Mouse (Mus musculus) layer of hippocampus, postnatal 10 days (tissue): ENCODE results near the gene Kdm4b. TPM values are rescaled to one million over a fixed set of nuclear protein-coding genes. Genes with fewer than 3 reads are reported as not detected.

ENCODE experiments used
- DNase-seq, 2 experiments: peaks; one replicate each; pipeline ENCODE4 v3.0.0; 2021; ENCODE audit warnings: low spot score in 2 of 2
- total RNA-seq, 2 experiments: library from RNA; stranded (reverse); gene quantifications; 2 replicates each; pipeline ENCODE4 v1.2.3; 2021

Kdm4b gene
- total RNA-seq, 2 experiments from 2014 or later, result 85.3 to 87.1 TPM

DNA sequence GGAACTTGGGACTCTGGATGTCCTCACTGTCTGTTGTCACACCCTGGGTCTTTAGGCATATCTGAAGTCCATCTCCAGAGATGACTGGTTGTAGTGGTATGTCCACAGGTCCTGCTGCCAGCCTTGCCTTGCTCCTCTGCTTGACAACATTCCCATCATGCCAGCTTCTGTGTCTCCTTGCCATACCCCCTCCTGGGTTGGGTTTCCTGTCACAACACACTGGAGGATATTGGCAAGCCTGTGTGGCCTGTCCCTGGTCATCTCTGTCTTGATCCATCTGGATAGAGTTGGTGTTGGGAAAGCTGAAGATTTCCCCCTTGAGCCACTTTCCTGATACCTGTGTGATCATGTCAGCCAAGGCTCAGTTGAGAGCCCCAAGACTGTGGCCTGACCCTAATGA, 14.9 kb downstream of the Kdm4b start:
- DNase-seq, result no peak

DNA sequence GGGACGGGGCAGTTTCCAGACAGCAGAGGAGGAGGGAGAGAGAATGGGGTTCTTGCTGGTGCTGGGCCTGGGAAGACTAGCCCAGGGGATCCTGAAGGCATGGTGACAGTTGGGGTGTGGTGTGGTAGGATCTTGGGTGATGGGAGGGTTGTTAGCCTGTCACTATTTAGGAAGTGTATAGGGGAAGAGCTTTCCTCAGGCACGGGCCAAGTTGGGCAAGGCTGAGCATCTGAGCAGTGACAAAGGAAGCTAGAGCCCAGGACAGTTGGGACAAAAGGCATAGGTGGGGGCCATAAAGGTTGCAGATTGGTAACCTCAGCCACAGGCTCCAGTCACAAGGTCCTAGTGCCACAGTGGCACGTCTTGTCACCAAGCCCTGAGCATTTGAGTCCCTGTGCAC, 17.6 kb downstream of the Kdm4b start:
- no peak for DNase-seq

DNA sequence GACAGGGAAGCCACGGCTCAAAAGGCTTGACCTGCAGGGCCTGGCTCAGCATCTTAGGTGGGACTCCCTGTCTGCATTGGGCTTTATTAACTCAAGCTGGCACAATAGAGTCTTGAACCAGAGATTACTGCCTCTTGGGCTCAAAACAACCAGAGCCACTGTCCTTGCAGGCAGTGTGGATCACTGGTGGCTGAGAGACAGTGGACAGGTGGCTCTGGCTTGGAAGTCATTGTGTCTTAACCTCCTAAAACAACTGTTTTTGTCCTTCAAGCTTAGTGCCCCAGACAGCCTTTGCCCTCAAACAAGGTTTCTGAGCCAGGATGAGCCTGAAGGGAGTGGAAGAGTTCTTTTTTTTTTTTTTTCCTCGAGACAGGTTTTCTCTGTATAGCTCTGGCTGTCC, 19.5 kb downstream of the Kdm4b start:
- no peak for DNase-seq

DNA sequence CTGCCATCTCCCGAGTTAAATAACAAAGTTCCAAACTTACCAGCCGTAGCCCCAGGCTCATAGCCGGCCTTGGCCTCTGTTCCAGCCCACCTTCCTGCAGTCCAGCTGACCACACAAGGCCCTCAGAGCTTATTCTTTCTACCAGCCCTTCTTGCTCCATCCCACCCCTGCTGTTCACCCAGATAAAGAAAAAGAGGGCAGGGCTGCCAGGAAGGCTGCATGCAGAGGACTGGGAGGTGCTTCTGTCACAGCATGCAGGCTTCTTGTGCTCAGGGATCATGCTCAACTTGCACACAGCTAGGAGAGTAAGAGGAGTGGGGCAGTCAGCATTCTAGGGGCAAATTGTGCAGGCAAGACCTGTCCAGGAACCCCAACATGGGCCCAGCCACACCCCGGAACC, 22.3 kb downstream of the Kdm4b start:
- DNase-seq, result no peak

DNA sequence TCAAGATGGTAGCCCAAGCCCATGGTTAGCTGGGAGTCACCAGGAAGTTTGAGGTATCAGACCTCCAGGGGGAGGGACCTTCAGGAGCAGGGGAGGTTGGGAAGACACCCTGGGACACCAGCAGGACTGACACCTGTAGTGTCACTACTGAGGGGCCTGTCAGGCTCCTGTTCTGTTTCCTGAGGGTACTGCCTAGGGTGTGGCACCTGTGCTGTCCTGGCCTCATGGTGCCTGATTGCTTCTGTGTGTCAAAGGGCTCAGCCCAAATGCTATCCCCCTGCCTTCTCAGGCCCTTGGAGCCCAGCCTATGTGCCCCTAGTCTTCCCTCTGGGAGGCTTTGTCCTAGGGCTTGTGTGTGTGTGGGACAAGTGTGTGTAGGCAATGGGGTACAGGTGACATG, 22.7 kb downstream of the Kdm4b start:
- DNase-seq, result no peak

DNA sequence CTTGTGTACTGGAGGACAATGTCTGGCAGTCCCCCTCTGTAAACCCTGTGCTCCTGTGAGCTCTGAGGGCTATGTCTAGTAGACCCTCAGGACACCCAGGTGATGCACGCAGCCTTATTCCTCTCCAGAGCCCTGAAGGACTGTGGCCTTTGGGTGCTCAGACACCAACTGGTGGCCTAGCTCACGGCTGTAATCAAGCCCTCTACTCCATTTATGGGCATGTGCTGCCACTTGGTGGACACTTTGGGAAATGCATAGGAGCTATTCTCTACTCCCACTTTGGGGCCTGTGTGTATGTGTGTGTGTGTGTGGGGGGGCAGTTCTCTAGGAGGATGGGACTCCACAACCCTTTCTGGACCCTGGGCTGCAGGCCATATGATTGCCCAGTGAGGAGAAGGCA, 24.8 kb downstream of the Kdm4b start:
- peak; percentile 89 to 90 for DNase-seq

DNA sequence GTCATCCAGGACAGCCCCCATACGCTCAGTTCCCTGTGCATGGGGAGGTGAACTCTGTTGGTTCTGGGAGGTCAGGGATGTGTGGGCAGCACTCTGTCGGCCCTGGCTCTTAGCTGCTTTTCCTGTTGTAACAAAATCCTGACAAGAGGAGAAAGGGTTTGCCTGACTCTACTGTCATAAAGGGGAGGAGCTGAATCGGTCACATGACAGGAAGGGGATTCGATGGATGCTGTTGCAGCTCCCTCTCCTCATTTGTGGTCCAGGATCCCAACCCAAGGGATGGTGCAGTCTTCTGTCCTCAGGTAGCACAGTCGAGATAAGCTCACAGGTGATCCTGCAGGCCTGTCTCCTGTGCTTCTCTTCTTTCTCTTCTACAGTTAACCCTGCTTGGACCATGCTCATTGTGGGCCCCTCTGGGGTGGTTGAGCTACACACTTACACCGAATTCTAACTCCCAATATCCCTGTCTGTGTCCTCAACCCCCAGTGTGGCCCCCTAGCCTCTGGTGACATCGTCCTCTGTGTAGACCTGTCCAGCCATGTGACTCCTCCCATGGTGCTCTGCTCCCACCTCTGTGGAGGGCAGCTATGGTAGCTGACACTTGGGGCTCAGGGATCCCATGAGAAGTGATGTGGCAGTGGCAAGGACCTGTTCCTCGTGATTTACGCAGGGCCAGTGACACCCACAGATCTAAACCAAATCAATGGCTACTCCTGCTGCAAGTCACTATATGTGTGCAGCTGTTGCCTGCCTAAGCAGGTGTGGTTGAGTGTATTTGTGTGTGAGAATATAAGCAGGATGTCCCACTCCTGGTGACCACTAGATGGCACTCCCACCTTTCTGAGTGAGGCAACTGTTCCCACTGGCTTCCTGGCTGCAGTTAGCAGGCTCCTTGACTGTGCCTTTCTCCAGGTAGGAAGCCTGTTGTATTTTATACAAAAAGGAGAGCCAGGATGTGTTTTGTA, 31.3 kb downstream of the Kdm4b start:
- DNase-seq, result peak; percentile 74 to 80

DNA sequence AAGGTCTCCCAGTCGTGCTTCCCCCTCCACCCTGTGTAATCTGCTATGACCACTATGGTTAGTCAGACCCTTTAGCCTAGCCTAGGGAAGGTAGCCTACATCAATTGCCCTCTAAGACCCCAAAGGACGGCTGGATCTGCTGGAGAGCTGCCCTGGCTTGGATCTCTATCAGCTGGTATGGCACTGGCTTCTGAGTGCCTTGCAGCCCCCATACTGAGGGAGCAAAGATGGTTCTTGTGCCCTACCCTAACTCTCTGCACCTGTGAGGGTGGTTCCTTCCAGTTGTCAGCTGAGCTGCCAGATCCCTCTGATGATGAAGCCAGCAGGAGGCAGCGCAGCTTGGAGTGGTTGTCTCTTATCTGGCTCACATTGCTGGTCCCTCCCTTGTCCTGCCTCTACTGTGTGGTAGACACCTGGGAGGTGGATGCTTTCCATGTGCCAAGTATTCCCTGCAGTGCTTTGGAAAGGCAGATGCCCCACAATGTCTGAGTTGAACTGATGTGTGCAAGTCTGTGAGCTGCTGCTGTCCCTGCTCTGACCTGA, 33.4 kb downstream of the Kdm4b start:
- no peak for DNase-seq

DNA sequence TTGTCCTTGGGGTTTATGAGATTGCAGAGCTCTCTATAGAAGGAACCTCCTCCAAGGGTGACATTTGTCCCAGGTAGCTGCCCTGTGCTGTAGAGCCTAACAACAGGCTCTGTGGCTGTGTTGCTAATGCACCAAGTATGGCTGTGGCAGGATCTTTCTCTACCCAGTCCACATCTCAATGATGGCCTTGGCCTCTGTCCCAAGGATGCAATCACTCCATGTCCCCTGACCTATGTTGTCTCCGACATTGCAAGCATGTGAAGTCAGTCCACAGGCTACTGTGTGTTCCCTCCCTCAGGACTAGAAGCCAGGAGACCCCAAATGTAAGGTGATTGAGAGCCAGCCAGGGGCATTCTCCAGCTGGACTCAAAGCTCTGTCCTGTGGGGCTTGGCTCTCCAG, 34.0 kb downstream of the Kdm4b start:
- peak in 1 of 2 experiments; percentile 21 for DNase-seq

DNA sequence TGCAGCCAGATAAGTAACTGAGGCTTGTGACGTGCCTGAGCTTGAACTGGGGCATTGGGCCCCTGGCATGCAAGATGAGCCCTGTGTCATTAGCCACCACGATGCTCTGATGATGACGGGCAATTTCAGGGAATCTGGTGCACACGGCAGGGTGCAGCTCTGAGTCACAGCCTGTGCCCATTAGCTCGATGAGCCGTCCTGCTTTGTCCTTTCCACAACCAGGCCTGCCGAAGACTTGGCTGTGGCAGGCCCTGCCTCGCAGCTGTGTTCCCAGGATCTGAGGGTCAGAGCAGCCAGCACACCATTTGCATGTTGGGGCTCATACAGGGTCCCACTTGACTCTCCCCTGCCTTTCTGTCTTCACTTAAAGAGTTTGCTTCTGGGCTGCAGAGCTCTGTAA, 34.6 kb downstream of the Kdm4b start:
- peak in 1 of 2 experiments; percentile 34 for DNase-seq

DNA sequence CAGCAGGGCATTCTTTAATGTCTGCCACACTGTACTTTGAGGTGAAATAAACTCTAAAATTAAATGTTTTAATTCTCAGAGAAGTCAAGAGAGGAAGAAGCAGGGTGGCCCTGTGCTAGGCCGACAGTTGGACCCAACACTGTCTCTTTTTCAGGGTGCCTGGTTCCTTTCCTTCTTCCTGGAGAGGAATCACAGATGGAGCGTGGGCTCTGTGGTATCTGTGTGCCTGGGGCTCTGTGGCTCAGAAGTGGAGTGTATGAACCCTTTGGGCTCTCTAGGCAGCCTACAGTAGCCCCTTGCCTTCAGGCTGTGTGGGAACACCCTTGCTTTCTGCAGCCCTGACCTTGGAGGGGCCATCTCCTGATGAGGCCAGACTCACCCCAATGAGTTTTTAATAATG, 35.7 kb downstream of the Kdm4b start:
- DNase-seq, result no peak

DNA sequence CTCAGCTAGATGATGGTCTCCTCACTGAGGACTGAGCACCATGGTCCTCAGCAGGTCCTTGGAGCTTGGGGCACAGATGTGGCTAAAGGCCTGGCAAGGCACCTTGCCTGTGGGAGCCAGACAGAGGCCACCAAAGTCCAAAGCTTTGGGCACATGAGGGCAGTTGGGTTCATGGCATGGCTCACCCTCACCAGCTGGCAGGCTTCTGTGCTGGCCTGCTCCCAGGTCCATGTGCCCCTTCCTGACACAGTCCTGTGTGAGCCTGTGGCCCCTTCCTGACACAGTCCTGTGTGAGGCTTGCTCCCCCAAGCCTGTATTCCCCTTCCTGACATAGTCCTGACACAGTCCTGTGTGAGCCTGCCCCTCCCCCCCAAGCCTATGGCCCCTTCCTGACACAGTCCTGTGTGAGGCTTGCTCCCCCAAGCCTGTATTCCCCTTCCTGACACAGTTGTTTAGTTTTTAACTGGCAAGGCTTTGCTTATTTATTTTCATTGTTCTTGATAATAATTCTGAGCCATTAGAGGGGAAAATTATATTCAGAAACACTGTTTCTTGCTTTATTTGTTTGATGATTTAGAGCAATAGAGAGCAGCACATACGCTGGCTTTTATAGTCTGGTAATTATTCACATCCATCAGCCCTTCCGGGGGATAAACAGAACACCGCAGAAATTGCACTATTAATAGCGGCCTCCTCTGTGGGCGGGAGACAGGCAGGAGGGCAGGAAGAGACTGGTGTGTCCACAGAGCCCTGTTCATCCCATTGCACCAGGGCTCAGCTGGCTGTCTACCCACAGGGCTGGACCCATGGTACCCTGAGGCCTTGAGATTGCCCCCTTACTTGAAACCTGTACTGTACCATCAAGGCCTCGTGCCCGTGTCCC, 40.2 kb downstream of the Kdm4b start:
- no peak for DNase-seq

DNA sequence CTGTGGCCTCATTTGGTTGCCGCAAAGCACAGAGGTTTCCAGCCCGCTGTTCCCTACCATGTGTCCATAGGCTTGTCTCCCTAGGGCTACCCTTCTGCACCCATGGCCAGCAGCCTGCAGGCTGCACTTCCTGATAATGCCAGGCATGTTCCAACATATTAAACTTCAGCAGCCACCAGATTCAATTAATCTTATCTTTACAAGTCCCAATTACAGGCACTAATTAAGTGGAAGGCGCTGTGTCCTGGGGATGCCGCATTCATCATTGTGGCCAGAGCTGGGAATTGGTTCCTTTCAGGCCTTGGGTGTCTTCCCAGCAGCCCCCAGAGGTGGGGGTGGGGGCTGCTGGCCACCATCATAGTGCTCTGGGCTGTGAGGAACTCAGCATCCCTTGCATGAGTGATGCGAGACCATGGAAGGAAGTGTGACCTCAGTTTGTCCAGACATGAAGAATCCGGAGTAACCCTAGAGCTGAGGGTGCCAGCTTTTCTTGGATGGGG, 42.5 kb downstream of the Kdm4b start:
- no peak for DNase-seq

DNA sequence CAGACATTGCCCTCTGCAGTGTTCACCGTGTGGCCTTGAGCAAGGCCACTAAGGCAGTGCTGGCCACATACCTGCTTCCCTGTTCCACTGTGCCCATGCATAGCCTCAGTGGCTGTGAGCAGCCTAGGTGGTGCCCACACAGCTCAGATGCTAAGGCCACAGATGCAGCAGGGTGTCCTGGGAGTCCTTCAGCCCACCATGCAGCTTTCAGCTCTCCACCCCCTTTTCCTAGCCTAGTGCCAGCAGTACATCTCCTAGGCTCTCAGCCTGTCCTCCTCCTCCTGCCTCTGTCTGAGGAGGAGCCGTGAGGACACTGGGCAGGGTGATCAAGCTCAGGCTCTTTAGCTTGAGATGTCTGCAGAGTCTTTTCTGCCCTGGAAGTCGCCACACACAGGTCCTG, 44.2 kb downstream of the Kdm4b start:
- no peak for DNase-seq

DNA sequence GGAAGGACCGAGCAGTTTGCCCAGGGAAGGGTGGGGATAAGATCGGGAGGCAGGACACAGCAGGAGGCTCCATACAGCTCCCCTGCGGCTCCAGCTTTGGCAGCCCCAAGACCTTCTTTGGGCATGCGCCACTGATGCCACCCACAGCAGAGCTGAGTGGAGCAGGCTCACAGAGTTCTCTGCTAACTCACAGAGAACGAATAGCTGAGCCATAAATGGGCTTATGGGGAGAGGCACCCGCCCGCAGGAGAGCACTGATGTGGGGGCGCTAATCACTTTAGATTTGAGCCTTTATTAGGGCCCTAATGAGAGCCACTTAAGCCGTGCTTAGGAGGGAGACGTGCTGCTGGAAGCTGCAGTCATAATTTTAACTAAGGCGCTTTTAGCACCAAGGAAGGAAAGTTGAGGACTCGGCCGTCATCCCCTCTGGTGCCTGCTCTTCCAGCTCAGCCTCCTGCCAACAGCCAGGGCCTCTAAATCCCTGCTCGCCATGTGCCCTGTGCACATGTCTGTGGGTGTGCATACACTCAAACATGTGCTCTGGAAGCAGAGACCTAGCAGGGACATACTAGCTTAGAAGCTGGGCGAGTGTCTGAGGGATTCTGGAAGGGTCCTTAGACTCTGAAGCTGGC, 45.3 kb downstream of the Kdm4b start:
- peak; percentile 63 to 66 for DNase-seq

DNA sequence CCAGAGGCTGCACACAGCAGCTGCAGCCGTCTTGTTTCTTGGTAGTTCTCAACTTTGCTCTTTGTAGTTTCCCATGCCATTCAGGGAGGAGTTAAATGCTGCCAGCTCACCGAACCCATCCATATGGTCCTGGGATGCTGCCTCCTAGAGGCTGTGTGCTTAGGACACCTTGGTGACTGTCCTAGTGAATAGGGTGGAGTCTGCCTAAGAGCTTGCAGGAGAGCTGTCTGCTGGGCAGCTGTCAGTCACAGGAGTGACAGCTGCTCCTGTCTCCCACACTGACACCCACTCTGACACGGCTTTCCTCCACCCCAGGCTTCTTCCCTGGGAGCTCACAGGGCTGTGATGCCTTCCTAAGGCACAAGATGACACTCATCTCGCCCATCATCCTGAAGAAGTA, 46.2 kb downstream of the Kdm4b start:
- peak in 1 of 2 experiments; percentile 26 for DNase-seq

DNA sequence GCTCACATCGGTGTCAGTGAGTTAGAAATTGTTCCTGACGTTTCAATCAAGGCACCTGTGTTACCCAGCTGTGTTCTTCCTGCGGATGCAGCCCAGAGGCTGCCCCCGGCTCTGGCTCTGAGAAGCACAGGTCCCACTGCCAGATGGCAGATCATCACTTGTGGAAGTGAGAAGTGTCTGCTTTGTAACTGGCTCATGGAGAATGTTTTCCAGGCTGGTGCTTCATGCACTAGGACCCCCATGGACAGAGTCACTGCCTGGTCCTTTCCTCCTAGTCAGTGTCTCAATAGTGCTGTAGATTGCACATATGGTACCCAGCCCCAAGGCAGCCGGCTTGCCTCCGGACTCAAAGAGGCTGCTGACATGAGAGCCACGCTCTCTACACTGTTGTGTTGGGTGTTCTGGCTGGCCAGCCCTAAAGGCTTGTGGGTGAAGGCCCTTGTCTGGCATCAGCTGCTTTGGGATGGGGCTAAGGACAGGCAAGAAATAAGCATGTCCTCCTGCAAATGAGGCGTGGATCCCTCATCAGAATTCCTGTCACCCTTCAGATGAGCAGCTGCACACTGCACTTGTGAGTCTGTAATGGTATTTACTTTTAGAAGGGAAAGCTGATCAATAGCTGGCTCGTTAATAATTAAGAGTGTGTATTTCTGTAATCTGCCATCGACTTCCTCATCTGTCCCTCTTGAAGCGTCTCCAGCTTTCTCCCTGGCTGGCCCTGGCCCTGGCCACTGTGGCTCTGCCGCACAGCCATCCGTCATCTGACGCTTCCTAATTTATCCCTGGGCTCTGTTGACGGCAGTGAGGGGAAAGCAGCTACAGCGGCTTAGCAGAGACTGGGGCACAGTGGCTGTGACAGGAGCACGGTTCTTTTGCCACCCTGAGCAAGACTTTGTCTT, 47.5 kb downstream of the Kdm4b start:
- peak in 1 of 2 experiments; percentile 37 for DNase-seq

DNA sequence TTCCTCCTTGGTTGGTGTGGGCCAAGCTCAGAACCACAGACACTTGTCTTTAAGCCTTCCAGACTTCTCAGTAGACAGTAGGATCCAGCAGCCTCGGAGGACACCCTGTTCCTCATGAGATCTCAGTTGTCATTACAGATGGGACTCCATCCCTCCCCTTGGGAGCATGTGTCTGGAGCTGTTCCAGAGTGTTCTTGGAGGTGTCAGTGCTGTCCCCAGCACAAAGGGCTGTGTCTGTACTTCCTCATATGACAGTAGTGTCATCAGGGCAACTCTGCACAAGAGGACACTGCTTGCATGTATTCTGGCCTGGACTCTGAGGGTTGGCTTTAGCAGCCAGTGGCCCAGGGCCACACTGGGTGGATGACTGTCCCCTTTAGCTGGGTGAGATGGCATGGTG, 49.0 kb downstream of the Kdm4b start:
- no peak for DNase-seq

DNA sequence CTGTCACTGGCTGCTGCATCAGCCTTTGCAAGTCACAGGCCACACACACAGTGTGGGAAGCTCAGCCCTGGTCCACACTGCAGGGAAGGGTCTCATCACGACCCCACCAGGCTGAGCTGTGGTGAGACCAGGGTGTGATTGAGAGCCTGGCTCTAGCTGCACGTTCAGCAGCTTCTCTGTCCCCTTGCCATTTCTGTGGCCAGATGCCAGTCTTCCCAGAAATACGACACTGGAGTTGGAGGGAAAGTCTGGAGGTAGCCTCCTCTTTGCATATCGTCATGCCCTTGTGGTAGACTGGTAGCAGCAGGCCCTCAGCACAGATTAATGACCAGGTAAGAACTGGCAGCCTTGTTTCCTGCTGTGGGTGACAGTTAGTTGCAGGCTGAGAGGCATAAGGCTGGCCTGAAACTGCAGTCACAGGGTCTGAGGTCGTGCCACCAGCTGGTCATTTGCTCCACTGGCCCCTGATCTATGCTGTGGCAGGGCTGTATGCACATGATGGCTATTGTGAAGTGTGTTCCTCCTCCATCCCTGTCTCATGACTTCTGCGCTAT, 53.5 kb downstream of the Kdm4b start:
- no peak for DNase-seq

DNA sequence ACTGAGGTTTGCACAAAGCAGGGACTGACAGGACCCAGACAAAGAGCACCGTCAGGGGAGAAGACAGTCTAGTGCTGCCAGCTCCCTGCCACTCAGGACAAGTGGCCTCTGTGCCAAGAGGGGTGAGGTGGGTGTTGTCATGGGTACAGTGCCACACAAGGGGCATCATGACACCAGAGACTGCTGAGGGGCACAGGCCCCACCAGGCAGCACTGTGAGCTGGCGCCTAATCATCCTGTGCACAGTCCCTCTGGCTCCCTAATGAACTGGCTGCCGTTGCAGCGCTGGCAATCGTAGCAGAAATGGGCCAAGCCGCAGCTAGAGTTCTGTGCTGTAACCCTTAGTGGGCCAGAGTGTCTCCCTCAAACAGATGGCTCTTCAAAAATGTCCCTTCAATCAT, 54.4 kb downstream of the Kdm4b start:
- DNase-seq, result peak; percentile 53 to 71
